Mouse (Mus musculus) CD4-positive, CD25-positive, alpha-beta regulatory T cell, adult 9 weeks (primary cell): Measurements from ENCODE around the gene Larp6. TPM values are rescaled to one million over a fixed set of nuclear protein-coding genes. Genes with fewer than 3 reads are reported as not detected.

ENCODE experiments used
- polyA plus RNA-seq: library from polyadenylated mRNA; unstranded; fragments of 100-300 nt; shearing (Covaris generic); gene quantifications from one replicate; pipeline ENCODE4 v1.2.1, GENCODE M21; 2017

The Larp6 gene
- polyA plus RNA-seq: not detected

DNA sequence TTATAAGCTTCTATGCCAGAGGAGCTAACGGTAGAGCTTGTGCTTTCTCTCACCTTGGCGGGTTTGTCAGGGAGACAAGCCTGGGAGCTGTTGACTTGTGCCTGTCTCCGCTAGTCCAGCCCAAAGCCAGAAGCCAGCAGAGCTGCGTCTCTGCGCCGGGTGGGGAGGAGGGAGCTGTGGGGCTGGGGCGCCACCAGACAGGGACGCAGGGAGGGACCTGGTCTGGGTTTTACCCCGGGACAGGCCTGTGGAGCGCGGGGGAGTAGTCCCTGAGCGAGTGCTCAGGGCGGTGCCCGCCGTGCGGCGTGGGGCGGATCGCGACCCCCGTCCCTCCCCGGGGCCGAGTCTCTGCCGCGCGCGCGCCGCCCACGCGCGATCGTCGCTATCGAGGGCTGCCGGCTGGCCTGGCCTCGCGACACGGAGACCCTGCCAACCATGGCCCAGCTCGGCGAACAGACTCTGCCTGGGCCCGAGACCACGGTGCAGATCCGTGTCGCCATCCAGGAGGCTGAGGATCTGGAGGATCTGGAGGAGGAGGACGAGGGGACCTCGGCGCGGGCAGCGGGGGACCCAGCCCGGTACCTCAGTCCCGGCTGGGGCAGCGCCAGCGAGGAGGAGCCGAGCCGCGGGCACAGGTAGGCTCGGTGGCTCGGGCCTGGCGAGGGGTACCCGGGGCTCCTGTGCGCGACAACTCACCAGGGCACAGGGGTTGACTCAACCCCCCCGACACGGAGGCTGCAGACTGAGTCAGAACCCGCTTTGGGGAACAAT lies at the start of gene Larp6:
Gene Larp6, plus strand, starts transcription at position 219 of the 771 bp plus-strand sequence.

GRCm38 (mm10) chr9:60687891-60688324 lies 24.9 kb upstream of the Larp6 start, which contains the start of gene Lrrc49:
Gene Lrrc49, minus strand, starts transcription at chr9:60688158.

Other genes with a start within 250 kb of the Larp6 start
- not detected for gene Thsd4, start 190.9 kb upstream of the Larp6 start, polyA plus RNA-seq
- 1.1 TPM for gene Lrrc49, start 24.8 kb upstream of the Larp6 start, polyA plus RNA-seq
- gene Uaca, start 81.6 kb downstream of the Larp6 start, polyA plus RNA-seq: not detected